Mouse (Mus musculus) naive thymus-derived CD4-positive, alpha-beta T cell, adult 2 months (primary cell): ENCODE results near the gene Rcsd1.
A peak's percentile ranks its signal among the peaks of the same experiment; 100 is the strongest.

Experiments
- DNase-seq: peaks from one replicate; pipeline ENCODE4 v3.0.0-alpha.2; 2011; ENCODE audit warnings: low read depth

The Rcsd1 gene

DNA sequence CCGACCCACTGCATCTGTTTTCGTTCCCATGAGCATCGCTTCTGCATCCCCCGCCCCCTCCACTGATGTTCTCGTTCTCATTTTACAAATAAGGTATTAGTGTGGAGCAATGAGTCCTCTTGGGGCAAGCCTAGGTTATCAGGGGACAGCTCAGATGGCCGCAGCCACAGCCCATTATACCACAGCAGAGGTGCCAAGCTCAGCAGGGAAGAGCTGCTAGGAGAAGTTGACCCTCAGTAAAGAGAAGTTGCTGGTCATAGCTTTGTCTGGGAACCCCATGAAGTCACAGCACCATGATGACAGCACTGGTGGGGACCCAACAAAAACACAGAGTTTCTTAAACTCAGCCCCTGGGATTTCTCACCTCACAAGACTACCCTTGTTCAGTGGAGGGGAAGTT lies 47.8 kb downstream of the Rcsd1 start:
- no peak for DNase-seq

DNA sequence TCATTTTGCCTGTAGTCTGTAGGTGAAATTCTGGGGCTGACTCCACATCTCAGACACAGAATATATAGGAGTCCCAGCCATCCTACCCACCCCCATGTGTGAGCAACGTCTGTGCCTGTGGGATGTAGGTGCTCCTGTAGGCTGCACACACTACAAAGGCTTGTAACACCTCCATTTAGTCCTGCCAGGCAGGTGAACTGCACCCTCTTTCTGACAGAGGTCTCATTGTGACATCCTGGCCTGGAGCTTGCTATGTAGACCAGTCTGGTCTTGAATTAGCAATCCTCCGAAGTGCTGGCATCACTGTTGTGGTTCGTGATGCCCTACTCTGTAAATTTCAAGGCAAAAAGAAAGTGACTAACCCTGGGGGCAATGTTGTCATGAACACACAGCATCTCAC lies 48.4 kb downstream of the Rcsd1 start:
- no peak for DNase-seq

DNA sequence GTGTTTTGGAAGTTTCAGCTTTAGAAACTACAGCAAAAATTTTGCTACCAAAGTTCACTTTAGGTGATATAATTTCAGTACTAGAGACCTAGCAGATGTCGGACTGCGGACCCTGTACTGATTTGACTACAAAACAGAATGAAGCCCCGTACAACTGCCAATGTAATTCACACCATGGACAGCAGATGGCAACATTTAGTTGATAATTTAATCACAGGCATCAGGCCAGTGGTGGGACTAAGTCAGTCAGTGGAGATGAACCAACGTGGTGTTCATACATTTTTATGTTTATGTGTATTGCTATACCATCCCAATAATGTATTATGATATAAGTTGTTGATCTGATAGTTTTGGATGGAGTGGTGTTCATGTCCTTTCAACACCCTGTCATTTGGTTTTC lies 48.8 kb downstream of the Rcsd1 start:
- DNase-seq, result peak; percentile 80

DNA sequence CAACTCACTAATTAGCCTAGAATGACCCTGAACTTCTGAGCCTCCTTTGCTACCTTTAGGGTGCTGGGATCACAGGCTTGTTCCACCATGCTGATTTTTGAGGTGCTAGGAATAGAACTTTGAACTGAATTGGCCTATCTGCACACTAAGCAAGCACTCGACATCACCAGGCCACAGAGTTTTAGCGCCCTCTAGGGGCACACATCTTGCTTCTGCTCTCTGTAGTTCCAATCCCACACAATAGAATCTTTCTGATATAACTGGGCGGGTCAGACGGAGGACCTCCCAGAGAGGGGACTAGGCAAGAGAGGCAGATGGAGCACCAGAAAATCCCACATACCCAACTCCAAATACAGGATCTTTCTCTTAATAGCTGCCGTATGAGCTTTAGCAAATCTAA lies 51.0 kb downstream of the Rcsd1 start:
- peak; percentile 78 for DNase-seq

DNA sequence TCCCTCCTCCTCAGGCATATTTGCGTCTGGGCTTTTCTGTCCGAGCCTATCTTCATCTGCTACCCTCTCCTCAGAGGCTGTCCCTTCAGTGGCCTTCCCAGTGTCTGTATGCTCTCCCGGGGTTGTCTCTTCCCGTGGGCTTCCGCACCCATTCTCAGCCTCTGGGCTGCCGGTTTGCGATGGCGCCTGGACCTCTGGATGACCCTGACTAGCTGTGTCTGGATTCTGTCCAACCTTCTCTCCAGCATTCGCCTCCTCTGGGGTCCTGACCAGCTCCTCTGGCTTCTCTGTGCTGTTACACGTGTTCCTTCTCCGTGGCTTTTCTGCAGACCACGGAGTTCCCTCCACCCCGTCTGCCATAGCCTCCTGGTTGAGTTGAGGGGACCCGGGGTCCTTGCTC lies 54.1 kb downstream of the Rcsd1 start:
- no peak for DNase-seq

DNA sequence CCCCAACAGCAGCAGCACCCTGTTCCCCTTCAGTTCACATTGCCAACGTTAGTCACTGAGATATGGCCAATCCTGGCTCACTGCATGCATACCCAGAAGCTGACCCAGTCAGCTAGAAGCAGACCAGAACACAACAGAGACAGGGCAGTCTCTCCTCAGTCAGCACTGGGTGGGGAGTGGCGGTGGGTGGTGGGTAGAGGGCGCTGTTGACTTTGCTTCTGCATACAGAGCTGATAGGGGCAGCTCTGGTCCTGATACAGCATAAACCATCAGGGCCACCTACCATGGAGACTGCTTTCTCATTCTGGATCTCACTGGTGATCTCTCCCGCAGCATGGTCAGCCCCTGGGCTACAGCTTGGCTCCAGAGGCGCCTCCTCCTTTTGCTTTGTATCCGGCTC lies 54.5 kb downstream of the Rcsd1 start:
- peak; percentile 45 for DNase-seq

DNA sequence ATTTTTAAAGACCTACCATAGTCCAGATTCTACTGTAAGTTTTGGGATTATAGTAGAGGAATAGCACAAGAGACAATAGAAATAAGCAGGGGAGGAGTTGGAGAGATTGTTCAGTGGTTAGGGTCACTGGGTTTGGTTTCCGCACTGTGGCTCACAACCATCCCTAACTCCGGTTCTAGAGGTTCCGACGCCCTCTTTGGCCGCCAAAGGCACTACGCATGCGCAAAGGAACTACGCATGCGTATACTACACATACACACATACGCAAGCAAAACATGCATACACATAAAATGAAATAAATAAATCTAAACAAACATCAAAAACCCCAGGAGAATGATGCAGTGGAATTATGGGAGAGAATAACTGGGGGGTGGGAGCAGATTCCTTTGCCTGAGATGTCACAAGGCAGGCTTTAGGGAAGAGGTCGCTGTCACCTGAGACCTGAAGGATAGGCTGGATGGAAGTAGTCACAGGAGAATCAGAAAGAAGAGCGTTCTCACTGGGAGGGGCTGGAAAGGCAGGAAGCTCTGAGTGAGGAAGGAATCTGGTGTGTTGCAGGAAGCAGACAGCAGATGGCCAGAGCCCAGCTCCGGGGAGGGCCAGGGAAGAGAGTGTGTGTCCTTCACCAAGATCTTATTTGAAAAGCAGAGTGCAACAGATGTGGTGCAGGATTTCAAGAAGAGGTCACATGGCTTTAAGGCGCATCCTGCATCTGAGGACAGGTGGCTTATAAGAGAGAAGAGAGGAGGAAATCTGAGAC lies 56.3 kb downstream of the Rcsd1 start:
- no peak for DNase-seq

DNA sequence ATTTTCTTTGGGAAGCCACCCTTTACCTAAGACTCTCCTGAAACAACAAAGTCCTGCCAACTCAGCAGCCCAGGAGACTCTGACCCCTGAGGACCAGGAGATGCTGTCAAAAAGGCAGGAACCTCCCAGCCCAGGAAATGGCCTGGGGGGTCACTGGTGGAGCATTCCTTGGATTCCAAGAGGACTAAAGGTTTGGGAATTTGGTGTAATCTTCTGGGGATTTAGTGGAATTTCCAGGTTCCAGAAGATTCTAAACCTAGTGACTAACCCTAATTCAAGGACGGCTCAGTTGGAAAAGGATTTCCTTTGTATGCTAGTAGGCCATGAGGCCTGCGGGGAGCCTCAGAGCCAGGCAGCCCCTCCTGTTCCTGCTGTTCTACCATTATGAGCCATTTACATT lies 57.0 kb downstream of the Rcsd1 start:
- DNase-seq, result no peak

DNA sequence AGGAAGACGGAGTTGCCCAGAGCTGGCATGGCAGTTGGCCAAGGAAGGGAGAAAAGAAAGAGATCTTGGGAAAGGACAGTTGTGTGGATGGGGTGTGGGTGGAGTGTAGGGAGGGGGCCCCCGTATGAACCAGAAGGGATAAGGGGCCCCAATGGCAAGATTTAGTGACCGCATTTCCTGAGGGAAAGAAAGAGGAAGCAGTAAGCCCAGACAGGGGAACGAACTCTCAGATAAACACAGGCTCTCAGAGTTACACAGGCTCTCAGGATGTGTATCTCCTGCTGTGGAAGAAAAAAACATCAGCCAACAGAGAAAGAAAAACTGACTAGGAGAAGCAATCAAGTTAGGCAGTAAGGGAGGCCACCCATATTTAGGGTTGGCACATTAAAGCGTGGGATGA lies 58.4 kb downstream of the Rcsd1 start:
- no peak for DNase-seq

DNA sequence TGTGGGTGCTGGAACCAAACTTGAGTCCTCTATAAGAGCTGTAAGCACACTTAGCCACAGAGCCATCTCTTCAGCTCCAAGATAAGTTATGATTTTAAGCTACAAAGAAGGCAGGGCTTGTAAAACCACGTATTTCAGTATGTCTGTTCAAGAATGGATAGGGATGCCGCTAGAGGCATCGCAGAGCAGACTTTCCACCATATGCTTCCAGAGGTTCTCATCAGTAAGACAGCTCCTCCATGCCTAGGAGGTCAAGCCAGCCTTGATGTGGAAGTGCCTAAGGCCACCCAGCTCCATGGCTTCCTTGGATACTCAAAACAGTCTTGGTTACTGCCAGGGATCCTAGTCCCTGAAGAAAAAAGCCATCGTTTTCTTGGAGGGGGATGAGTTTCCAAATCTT lies 64.5 kb downstream of the Rcsd1 start:
- DNase-seq, result no peak

DNA sequence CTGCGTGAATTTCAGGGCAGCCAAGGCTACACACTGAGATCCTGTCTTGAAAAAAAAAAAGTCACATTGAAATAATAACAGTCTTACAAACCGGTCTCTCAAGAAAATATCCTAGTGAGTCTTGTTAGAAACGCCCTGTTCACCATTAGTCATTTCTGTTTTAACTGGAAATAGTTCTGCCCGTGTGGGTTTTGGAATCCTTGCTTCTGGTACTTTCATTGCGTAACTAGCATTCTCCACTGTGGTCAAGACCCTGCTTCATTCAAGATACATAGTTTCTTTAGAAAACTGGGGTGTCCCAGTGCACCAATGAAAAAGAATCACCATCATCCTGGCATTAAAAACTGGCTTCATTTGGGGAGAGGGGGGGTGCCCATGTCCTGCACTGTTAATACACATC lies 65.8 kb downstream of the Rcsd1 start:
- DNase-seq, result peak; percentile 34

DNA sequence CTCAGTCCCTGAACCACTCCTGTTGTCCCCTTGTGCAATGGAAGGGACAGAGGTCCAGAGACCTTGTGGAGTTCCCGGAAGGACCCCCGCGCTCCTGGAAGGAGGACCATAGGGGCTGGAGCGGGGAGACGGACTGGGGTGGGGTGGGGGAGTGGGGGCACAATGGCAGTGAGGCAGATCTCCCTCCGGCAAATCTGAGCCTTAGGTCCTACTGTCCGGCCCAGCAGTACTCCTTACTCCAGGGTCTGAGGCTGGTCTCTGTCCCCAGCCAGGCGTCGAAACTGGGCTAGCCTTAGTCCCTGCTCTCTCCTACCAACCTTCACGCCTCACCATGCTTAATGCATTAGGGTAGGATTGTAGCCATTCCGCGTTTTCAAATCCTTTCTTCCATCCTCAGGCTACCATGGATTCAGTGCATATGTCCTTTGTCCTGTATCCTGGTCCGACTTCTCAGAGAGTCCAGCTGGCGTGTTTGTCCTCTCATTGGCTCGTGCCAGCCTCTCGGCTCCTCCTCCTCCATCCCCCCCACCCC lies 66.7 kb downstream of the Rcsd1 start:
- peak; percentile 49 for DNase-seq

DNA sequence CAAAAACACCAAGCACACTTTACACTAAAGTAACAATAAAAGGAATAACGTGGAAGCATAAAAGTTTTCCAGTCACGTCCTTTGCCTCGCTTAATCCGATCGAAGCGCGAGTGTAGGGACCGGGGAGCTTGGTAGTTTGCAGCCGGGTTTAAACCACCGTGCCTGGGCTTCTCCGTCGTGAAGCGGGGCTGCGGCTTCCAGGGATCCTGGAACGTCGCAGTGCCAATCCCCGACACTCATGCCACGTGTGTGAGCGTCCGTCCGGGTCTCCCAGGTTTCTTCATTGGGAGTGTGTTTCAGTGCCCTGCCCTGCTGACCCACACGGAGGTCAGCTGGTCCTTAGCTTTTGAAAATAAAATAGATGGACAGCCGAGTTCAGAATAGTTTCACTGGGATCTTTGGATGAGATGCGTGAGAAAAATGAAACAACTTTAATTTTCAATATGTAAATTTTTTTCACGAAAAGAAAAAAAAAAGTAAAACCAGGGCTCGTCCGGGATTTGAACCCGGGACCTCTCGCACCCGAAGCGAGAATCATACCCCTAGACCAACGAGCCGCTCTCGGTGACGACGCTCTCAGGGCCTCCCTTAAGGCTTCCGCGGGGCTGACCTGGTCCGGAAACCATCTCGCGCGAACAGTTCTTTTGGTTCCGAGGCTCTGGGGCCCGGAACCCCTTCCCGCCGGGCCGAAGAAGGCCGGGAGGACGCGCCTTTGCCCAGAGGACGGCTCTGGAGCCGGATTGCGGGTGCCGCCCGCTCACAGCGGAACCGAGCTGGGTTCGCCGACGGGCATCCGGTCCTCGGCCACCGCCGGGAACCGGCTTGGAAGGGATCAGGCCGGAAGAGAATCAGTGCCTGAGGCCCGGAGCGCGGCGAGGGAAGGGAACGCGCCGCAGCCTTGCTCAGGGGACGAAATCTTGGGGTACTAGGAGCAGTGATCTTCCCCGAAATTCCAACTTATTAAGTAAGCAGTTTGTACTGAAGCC lies 67.5 kb downstream of the Rcsd1 start:
- peak; percentile 93 for DNase-seq

DNA sequence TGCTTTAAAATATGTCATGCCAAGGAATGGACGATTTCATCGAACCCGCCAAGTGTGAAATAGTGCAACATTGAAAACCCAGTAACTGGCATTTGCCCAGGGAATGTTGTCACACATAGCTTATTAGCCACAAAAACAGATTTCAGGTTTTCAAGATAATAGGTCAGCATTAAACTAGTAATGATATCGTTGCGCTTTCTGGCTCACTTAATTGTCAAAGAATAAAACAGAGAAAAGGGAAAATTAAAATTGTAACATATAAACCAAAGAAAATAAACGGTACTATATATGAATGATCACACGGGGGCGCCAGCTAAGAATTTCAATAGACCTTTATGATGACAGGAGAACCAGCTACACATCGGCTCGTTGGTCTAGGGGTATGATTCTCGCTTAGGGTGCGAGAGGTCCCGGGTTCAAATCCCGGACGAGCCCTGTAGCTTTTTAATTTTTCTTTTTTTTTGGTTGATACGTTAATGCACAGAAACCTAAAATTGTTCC lies 68.2 kb downstream of the Rcsd1 start:
- peak; percentile 92 for DNase-seq

DNA sequence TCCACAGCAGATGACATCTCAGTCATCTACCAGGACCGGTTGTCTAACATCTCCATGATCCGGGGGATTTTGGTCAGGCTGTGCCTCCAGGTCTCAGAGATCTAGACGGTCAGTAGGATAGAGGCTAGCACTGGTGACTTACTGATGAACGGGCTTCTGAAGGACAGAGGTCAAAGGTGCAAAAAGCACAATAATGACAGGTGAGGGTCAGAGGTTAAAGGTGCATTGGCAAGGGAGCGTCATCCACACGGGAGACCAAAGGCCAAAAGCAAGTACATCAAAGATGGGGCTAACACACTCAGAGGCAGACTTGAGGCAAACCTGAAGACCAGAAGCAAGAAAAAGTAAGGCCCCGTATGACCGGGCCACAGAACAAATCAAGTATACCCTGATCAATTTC lies 73.3 kb downstream of the Rcsd1 start:
- peak; percentile 7 for DNase-seq

DNA sequence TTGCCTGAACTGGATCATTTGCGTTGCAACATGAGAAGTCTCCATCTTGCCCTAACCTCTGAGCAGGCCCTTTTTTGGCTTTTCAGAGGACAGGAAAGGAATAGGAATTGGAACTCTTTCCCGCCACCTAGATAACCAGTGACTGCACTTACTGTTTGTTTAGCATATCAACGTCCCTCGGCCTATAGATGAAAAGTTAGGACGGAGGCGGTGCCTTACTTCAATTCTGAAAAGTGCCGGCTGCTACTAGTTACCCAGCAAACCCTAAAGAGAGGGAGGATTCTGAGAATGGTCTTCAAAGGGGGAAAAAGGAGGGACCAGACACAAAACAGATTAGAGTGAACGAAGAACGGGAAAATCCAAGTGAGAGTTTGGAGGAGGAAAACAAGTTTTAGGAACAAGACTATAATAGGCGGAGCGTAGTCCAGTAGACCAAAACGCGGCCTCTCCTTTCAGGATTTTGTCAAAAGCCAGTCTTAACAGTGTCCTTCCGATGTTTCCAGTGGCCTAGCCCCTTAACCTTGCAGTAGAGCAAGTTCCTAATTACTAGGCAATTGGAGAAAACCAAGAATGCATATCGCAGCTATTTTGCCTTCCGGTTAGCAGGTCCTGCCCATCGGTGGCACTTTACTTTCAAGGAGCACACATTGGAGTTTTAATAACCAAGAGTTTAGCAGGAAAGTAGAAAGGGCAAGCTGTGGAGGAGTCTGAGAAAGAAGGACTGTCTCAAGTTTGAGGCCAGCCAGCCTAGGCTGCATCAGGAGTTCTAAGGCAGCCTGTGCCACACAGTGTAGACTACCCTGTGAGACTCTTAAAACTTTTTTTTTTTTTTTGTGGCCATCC lies 74.3 kb downstream of the Rcsd1 start:
- no peak for DNase-seq

DNA sequence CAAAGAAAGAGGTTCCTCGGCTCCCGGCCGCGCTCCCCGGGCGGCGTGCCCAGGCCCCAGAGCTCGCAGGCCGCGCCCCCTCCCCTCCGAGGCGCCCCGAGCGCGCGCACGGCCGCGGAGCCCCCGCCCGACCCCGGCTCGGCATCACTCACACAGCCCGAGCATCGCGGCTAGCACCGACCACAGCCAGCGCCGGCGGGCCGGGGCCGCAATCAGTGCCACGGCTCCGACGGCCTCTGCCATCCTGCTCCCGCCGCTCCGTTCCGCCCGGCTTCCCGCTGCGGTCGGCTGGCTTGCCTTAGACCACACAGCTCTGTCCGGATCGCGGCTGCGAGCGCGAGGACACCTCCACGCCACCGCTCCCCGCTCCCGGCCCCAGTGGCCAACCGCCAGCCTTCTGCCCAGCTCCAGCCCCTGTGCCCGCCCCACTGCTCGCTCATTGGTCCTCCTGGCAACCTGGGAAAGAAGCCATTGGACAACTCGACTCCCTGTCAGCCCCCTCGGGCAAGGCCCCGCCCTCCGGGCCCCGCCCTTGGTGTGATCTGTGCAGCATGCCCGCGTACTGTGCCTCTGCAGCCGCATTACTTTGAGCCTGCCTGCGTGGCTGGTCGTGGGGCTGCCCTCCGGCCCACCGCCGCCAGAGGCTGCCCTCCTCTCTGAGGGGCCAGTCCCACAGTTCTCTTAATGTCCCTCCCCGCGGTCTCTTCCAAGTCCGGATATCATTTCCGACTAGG lies 75.2 kb downstream of the Rcsd1 start, which contains the start of gene Mpzl1:
Gene Mpzl1 (minus strand): TSS at position 388 of the 734 bp plus-strand sequence.
- DNase-seq, result peak; percentile 95

DNA sequence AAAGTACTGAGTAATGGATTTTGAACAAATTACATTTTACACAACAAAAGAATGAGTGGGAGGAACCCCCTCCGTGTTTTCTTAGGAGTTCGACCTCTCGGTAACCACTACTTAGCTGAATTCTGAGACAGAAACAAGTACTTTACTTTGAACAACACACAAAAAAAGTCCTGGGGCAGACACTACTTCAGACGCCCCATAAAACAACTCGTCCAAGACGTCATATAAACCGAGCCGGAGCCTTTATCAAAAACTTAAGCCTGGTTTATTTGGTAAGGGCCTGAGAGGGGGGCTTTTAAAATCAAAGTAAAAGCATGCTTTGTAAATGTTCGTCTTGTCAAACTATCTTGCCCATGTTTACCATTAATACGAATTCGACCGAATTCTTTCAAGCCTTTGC lies 76.2 kb downstream of the Rcsd1 start:
- no peak for DNase-seq

DNA sequence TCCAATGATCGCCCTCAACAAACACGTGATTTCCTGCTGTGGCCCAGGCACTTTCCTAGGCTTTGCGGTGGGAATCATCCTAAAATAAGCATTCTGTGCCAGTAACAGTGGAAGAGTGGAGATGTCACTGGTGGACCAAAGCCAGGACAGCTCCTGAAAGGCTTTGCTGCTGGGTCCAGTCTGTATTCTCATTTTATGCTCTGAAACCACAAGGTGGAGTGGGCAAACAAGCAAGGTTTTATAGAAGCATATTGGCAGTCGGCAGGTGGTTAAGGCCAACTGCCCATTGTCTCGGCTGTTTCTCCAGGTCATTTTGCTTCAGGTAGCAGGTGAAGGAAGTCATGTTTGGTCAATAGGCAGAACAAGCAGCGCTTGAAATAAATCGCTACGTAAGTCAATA lies 78.4 kb downstream of the Rcsd1 start:
- no peak for DNase-seq

DNA sequence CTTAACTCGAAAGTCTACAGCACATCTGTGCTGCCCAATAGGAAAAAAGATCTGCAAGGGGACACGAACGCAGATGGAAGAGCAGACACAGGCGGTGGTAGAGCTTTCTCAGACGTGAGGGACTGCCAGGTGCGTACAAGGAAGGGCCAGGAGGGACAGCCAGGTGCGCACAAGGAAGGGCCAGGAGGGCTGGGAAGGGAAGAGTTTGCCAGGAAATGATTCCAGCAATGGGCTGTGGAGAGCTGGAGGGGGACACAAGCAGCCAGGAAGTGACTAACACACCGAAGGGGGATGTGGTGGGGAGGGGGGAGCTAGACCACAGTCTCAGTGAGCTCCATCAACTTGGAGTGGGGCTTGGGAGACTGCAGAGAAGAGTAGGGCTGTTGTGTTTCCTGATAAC lies 79.6 kb downstream of the Rcsd1 start:
- no peak for DNase-seq

DNA sequence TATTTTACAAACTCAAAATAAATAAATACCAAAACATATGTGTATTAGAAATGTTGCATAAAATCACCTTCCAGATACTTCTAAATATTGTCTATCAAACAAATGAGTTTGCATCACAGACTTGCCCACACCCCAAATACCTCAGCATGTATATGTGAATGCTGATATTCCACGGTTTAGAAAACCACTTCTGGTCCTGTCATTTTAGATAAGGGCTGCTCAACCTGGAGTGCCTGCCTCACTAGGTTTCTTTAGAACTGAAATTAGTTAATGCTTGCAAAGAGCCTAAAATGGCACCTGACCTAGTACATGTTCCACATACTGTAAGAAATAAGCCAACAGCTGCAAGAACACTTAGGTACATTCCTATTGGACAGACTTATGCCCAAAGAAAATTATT lies 81.0 kb downstream of the Rcsd1 start:
- DNase-seq, result no peak
